Mouse (Mus musculus): ENCODE results near the gene Snrpb.

DNA sequence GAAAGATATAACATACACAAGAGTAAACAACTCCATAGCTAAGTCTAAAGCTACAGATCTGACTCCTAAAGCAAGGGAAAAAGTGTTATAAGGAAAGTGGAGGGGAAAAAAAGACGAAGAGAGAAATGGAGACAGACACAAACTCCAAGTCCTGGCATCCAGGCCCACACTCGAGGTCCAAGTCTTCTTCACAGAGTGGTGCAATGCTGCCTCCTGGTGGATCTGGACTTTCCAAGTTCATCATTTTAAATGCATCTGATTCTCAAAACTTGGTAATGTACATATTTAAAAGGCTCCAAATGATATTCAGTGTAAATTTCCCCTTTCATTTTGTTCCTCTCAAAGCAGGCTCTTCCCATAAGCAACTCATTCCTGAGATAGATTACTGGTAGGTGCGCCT, 11.3 kb downstream of the Snrpb start:
- TF ChIP-seq CTCF (IDR thresholded peaks at IDR 0.05) (peak; percentile 75), EP300 (IDR thresholded peaks at IDR 0.05) (no peak)
